Mouse (Mus musculus): ENCODE results near the gene Gm10762. TPM values are rescaled to one million over a fixed set of nuclear protein-coding genes. Genes with fewer than 3 reads are reported as not detected.
A peak's percentile ranks its signal among the peaks of the same experiment; 100 is the strongest.
"Not testable (repeated sequence)": the region's sequence is repeated elsewhere in the genome, so short reads cannot be mapped to it uniquely, and the experiment has no call there.

Gm10762 gene
- 10 to 100 TPM in 1 of 2 experiments, 1 to 10 TPM in 1; 7.5 to 11.0 TPM for total RNA-seq (2021)
- long read RNA-seq, experiment 1, transcript Gm10762-201 (1 exons, 1,133 nt) = major isoform, 10 of 10 reads
- long read RNA-seq, experiment 1, partial matches to known transcripts = 0 of 10 reads
- long read RNA-seq, experiment 1, other reads (novel, unspliced or antisense) = 0 of 10 reads
- long read RNA-seq, experiment 2, transcript Gm10762-201 (1 exons, 1,133 nt) = major isoform, 16 of 16 reads
- long read RNA-seq, experiment 2, partial matches to known transcripts = 0 of 16 reads
- long read RNA-seq, experiment 2, other reads (novel, unspliced or antisense) = 0 of 16 reads

- peak; percentile 56 to 72 for DNase-seq (ENCODE audit: low spot score in 2 of 2)
Measured at GRCm38 (mm10) chr2:128967661-128968441, at the start of gene Gm10762. Gene Gm10762 (minus strand): TSS chr2:128967725.

DNA sequence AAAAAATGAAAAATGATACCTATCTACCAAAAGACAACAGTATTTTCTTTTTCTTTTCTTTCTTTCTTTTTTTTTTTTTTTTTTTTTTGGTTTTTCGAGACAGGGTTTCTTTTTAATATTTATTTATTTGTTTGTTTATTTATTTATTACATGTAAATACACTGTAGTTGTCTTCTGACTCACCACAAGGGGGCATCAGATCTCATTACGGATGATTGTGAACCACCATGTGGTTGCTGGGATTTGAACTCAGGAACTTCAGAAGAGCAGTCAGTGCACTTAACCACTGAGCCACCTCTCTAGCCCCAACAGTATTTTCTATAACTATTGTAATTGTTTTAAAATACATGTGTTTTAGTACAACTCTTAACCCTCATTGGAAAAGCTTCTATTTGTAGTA, 41.3 kb upstream of the Gm10762 start:
- DNase-seq (ENCODE audit: low spot score in 2 of 2) = not testable (repeated sequence)

DNA sequence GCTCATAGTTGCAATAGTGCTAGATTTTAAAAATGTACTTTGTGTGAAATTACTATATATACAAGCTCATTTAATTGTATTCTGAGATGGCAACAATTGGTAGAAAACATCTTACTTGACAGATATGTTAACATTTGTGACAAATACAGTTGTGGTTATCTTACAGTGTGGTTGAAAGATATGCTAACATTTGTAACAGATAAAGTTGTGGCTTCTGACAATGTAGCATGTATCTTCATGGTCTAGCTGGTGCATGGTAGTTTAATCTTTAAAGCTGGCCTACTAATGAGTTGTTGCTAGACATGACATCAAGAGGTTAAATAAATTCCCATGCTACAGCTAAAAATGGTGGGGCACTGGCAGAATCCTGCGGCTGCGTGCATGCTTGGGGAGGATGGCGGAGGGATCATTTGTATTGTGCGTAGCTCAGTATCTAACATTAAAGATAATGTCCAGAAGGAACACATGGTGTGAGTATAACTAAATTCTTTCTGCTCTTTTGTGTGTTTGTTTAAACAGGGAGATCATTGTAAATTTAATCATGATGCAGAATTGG, 38.7 kb upstream of the Gm10762 start:
- DNase-seq (ENCODE audit: low spot score in 2 of 2) = no peak

DNA sequence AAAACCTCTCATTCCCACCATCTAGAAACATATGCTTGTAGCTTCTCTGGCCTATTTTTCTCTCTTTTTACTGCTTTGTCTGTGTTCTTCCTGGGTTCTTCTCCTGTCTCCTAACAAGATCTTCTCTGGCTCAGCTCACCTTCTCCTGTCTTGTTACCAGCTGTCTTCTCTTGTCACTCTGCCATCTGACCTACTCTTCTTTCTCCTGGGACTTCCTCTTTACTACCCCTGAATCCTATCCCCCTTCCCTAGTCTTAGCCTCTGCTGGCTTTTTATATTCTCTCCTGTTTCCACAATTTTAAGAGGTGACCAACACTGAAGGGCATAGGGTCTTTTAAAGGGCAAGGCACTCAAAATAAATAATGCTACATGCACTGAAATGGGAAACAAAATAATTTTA, 37.3 kb upstream of the Gm10762 start:
- DNase-seq (ENCODE audit: low spot score in 2 of 2) = no peak

DNA sequence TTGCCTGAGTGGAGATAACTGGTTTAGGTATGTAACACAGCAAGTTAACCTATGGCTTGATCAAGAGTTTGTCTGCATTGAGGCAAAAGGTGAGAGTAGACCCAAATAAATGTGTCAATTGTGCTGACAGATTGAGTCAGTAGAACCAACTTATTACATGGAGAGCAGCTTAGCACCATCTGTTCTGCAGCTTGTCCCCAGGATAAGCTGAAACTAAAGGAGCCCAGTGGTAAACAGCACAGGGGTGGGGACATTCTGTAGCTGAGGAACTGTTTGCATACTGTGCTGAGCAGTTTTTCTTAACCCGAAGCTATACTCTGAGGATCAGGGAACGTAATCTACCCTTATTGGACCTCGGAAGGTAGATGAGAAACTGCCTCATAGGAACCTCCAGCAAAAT, 17.2 kb upstream of the Gm10762 start:
- peak in 1 of 2 experiments; percentile 21 for DNase-seq (ENCODE audit: low spot score in 2 of 2)

DNA sequence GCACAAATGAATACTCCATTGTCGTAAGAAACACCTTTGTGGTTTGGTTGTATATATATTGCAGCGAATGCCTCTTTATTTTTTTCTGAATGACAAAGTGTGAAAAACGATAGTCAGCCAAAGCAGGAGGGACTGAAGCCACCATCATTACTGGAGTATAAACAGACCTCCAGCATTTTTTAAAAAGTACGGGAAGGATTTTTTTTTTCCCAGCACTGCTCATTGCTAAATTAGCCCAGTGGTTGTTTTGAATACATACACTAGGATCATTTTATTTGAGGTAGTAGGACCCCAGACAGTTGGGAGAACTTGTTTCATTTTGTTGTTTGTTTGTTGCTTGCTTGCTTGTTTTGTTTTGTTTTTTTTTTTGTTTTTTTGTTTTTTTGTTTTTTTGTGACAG, 8.0 kb upstream of the Gm10762 start:
- DNase-seq (ENCODE audit: low spot score in 2 of 2) = no peak

DNA sequence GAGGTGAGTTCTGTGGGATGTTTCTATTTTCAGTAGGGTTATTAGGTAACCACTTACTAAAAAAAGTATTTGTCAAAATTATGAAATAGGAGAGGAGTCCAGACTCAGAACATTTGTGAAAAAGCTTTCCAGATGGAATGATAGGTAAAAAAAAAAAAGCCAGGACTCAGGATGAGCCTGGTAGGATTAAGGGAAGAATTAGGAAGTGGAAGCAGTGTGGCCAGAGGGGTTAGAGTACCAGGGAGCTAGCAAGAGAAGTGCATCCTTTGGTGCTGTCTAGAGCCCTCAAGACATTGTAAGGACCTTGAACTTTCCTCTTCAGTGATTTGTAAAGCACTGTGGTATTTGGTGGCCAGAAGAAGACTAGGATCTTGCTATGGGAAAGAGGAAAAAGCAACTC, 4.8 kb upstream of the Gm10762 start:
- no peak for DNase-seq (ENCODE audit: low spot score in 2 of 2)

DNA sequence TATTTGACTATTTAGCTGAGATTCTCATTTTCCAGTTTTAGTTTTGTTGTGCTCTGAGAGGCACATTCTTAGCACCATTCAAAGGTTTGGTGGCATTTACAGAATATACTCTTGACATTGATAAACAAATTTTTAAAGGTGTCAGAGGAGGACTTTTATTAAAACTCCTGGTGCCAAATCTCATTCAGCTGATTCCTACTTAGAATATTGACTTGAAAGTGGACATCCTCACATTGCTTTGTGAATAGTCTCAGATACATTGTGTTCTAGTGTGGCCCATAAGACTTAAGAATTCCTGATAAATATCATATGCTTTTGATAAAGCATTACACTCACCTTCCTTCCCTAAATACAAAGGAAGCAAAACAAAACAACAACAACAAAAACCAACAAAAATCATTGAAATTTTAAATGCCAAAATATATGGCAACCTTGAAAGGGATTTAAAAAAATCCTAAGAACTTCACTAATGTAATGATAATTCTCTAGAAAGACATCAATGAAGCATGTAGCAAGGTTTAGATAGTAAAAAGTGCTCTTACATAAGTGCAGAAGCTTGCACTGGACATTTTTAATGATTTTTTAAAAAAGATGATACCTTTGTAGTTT, 1.1 kb upstream of the Gm10762 start:
- no peak for DNase-seq (ENCODE audit: low spot score in 2 of 2)

GRCm38 (mm10) chr2:128966641-128967580, 614 bp downstream of the Gm10762 start, which contains the start of gene Zc3h6:
Gene Zc3h6 (plus strand): TSS chr2:128967402.
- peak; percentile 99 to 100 for DNase-seq (ENCODE audit: low spot score in 2 of 2)

DNA sequence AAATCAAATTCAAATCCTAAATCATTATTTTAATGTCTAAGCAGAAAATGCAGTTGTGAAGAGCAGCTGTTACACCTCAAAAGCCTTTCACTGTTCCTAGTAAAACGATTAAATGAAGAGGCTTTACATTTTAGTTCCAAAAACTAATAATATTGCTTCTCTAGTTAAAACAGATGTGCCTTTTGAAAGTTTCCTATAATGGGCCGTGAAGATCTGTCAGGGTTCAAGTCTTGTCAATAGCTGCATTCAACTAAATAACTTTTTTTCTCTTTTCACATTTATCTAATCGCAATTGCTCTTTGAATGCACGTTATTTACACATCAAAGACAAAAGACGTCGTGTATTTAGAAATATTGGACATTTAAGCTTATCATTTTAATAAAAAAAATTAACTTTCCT, 1.3 kb downstream of the Gm10762 start:
- DNase-seq (ENCODE audit: low spot score in 2 of 2) = no peak

GRCm38 (mm10) chr2:128965505-128966105, 1.9 kb downstream of the Gm10762 start:
- DNase-seq (ENCODE audit: low spot score in 2 of 2) = no peak

DNA sequence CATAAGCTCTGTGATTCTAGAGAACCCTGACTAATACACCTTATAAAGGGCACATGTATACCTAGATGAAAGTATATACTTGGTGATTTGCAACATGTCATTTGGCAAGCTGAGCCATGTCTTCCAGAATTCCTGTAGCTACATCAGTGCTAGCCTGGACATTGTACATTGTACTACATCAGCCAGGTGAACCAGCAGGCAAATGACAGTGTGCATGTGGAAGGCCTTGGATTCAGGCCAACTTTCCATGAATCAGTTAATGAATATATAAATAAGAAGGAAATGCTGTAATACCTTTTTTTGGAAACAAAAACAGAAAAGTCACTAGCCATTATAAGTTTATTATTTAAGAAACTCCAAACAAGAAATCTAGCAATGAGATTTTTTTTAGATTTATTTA, 13.3 kb downstream of the Gm10762 start:
- no peak for DNase-seq (ENCODE audit: low spot score in 2 of 2)

- peak in 1 of 2 experiments; percentile 58 for DNase-seq (ENCODE audit: low spot score in 2 of 2)
Measured at GRCm38 (mm10) chr2:128947962-128948588, 19.4 kb downstream of the Gm10762 start.

- peak; percentile 94 to 97 for DNase-seq (ENCODE audit: low spot score in 2 of 2)
Measured at GRCm38 (mm10) chr2:128943538-128944528, 23.7 kb downstream of the Gm10762 start, which contains the start of gene Zc3h8. Gene Zc3h8 (minus strand): TSS chr2:128944077.

- no peak for DNase-seq (ENCODE audit: low spot score in 2 of 2)
Measured at GRCm38 (mm10) chr2:128936256-128936655, 31.3 kb downstream of the Gm10762 start.

DNA sequence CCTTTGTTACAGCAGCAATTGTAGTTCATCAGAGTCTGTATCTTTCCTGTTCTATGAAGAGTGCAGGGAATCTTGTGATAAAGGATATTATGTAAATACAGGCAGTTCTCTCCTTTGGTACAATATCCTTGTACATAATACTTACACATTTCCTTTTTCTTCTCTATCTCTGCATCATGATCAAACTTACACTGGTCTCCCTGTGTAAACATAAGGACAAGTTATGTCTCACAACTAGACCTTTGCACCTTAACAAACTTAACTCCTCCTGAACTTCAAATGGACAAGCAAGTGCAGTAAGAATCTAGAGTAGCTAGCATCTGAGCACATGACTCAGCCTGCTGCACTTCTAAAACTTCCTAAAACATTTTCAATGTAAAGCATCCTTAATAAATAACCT, 36.8 kb downstream of the Gm10762 start:
- DNase-seq (ENCODE audit: low spot score in 2 of 2) = no peak

DNA sequence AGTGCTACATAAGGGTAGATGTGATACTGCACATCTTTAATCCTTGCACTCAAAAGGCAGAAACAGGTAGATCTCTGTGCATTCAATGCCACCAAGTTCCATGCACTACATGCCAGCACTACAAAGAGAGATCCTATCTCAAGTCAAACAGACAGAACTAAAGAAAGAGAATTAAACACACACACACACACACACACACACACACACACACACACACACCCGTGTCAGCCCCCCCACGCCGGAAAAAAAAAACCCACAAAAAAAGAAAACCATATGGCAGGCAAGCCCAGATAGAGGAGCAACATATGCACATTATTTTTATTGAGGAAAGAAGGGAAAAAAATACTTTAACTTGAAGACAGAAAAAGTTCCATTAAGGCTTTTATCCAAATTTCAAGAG, 39.1 kb downstream of the Gm10762 start:
- no peak for DNase-seq (ENCODE audit: low spot score in 2 of 2)

GRCm38 (mm10) chr2:128924799-128925198, 42.7 kb downstream of the Gm10762 start:
- no peak for DNase-seq (ENCODE audit: low spot score in 2 of 2)
